Mouse (Mus musculus): ENCODE results near the gene Gm9603.
"Not testable (repeated sequence)": the region's sequence is repeated elsewhere in the genome, so short reads cannot be mapped to it uniquely, and the experiment has no call there.

GRCm38 (mm10) chr14:5687357-5687756, at the start of gene Gm9603:
- not testable (repeated sequence) for TF ChIP-seq CTCF, POLR2A (IDR thresholded peaks at IDR 0.05; ENCODE audit: extremely low read depth, insufficient read depth, low read length)

All from cortical plate, adult 2 months (tissue).